Mouse (Mus musculus): ENCODE results near the gene Sipa1l2. TPM values are rescaled to one million over a fixed set of nuclear protein-coding genes. Genes with fewer than 3 reads are reported as not detected.

The Sipa1l2 gene
- polyA plus RNA-seq, 2 experiments: 0.47 to 0.69 TPM

GRCm38 (mm10) chr8:125430796-125431195 lies 138.8 kb downstream of the Sipa1l2 start:
- Histone ChIP-seq H3K9me3 (ENCODE audit: control insufficient read depth, low read length) (no peaks in the 10 kb centered on the region), H3K36me3 (replicated peaks; ENCODE audit: control insufficient read depth, insufficient read depth, low read depth) (no peaks in the 10 kb centered on the region), H3K4me1 (replicated peaks; ENCODE audit: control insufficient read depth in 2 of 2, insufficient read depth in 2 of 2, low read length in 1 of 2) (no peaks in the 10 kb centered on the region), H3K4me3 (ENCODE audit: insufficient read depth in 1 of 2, low read depth in 2 of 2, low read length in 2 of 2) (no peak overlapping the region), H3K9ac (replicated peaks) (no peak overlapping the region), H3K4me2 (ENCODE audit: low read depth) (no peak overlapping the region), H3K27me3 (ENCODE audit: control insufficient read depth, insufficient read depth, low read length) (no peaks in the 10 kb centered on the region), H3K27ac (no peak overlapping the region)
- no peak for DNase-seq (ENCODE audit: low read depth in 3 of 3, low spot score in 3 of 3)
- no peak for TF ChIP-seq EP300 (IDR thresholded peaks at IDR 0.05; ENCODE audit: low read depth)
- no peak for TF ChIP-seq CTCF (IDR thresholded peaks at IDR 0.05; ENCODE audit: low read depth)
- 73% methylated on average over 5 of the region's 5 CpGs for WGBS (ENCODE audit: insufficient replicate concordance)
- no peak for ATAC-seq (ENCODE audit: insufficient read depth)

- DNase-seq (ENCODE audit: low read depth in 3 of 3, low spot score in 3 of 3) (no peak), ATAC-seq (ENCODE audit: insufficient read depth) (no peak)
- no peak overlapping the region for H3K4me3 ChIP-seq (ENCODE audit: insufficient read depth in 1 of 2, low read depth in 2 of 2, low read length in 2 of 2)
- no peak overlapping the region for H3K4me2 ChIP-seq (ENCODE audit: low read depth)
- no peak for TF ChIP-seq CTCF (IDR thresholded peaks at IDR 0.05; ENCODE audit: low read depth)
- TF ChIP-seq EP300 (IDR thresholded peaks at IDR 0.05; ENCODE audit: low read depth): no peak
- H3K4me1 ChIP-seq (replicated peaks; ENCODE audit: control insufficient read depth in 2 of 2, insufficient read depth in 2 of 2, low read length in 1 of 2): no peaks in the 10 kb centered on the region
- H3K9me3 ChIP-seq (ENCODE audit: control insufficient read depth, low read length): no peaks in the 10 kb centered on the region
- no peaks in the 10 kb centered on the region for H3K27me3 ChIP-seq (ENCODE audit: control insufficient read depth, insufficient read depth, low read length)
- H3K36me3 ChIP-seq (replicated peaks; ENCODE audit: control insufficient read depth, insufficient read depth, low read depth): no peaks in the 10 kb centered on the region
- WGBS (ENCODE audit: insufficient replicate concordance): 57% methylated on average over 8 of the region's 8 CpGs
- no peak overlapping the region for H3K9ac ChIP-seq (replicated peaks)
- H3K27ac ChIP-seq: no peak overlapping the region
These were observed 140.5 kb downstream of the Sipa1l2 start for GRCm38 (mm10) chr8:125428979-125429690.

GRCm38 (mm10) chr8:125423861-125424260 lies 145.7 kb downstream of the Sipa1l2 start:
- no peak for DNase-seq (ENCODE audit: low read depth in 3 of 3, low spot score in 3 of 3)
- TF ChIP-seq EP300 (IDR thresholded peaks at IDR 0.05; ENCODE audit: low read depth): no peak
- TF ChIP-seq CTCF (IDR thresholded peaks at IDR 0.05; ENCODE audit: low read depth): no peak
- no peak for ATAC-seq (ENCODE audit: insufficient read depth)
- Histone ChIP-seq H3K36me3 (replicated peaks; ENCODE audit: control insufficient read depth, insufficient read depth, low read depth) (no peaks in the 10 kb centered on the region), H3K4me3 (ENCODE audit: insufficient read depth in 1 of 2, low read depth in 2 of 2, low read length in 2 of 2) (no peak overlapping the region), H3K27me3 (ENCODE audit: control insufficient read depth, insufficient read depth, low read length) (no peaks in the 10 kb centered on the region), H3K4me1 (replicated peaks; ENCODE audit: control insufficient read depth in 2 of 2, insufficient read depth in 2 of 2, low read length in 1 of 2) (no peaks in the 10 kb centered on the region), H3K4me2 (ENCODE audit: low read depth) (no peak overlapping the region), H3K27ac (no peak overlapping the region), H3K9me3 (ENCODE audit: control insufficient read depth, low read length) (no peaks in the 10 kb centered on the region), H3K9ac (replicated peaks) (no peak overlapping the region)
- whole genome bisulfite sequencing (ENCODE audit: insufficient replicate concordance): 55% methylated on average over 10 of the region's 10 CpGs

GRCm38 (mm10) chr8:125419202-125419830 lies 150.3 kb downstream of the Sipa1l2 start:
- Histone ChIP-seq H3K4me1 (replicated peaks; ENCODE audit: control insufficient read depth in 2 of 2, insufficient read depth in 2 of 2, low read length in 1 of 2) (no peaks in the 10 kb centered on the region), H3K9ac (replicated peaks) (no peak overlapping the region), H3K4me2 (ENCODE audit: low read depth) (no peak overlapping the region), H3K36me3 (replicated peaks; ENCODE audit: control insufficient read depth, insufficient read depth, low read depth) (no peaks in the 10 kb centered on the region), H3K27ac (no peak overlapping the region), H3K27me3 (ENCODE audit: control insufficient read depth, insufficient read depth, low read length) (no peaks in the 10 kb centered on the region), H3K9me3 (ENCODE audit: control insufficient read depth, low read length) (no peaks in the 10 kb centered on the region), H3K4me3 (ENCODE audit: insufficient read depth in 1 of 2, low read depth in 2 of 2, low read length in 2 of 2) (no peak overlapping the region)
- TF ChIP-seq EP300 (IDR thresholded peaks at IDR 0.05; ENCODE audit: low read depth) (no peak), CTCF (IDR thresholded peaks at IDR 0.05; ENCODE audit: low read depth) (no peak)
- WGBS (ENCODE audit: insufficient replicate concordance): 76% methylated on average over 14 of the region's 14 CpGs
- ATAC-seq (ENCODE audit: insufficient read depth): no peak
- DNase-seq (ENCODE audit: low read depth in 3 of 3, low spot score in 3 of 3): no peak

GRCm38 (mm10) chr8:125416146-125416545 lies 153.5 kb downstream of the Sipa1l2 start:
- Histone ChIP-seq H3K4me3 (ENCODE audit: insufficient read depth in 1 of 2, low read depth in 2 of 2, low read length in 2 of 2) (no peak overlapping the region), H3K27ac (no peak overlapping the region), H3K36me3 (replicated peaks; ENCODE audit: control insufficient read depth, insufficient read depth, low read depth) (no peaks in the 10 kb centered on the region), H3K4me2 (ENCODE audit: low read depth) (no peak overlapping the region), H3K9ac (replicated peaks) (no peak overlapping the region), H3K4me1 (replicated peaks; ENCODE audit: control insufficient read depth in 2 of 2, insufficient read depth in 2 of 2, low read length in 1 of 2) (no peaks in the 10 kb centered on the region; a peak in 1 of 4 replicates), H3K27me3 (ENCODE audit: control insufficient read depth, insufficient read depth, low read length) (no peaks in the 10 kb centered on the region), H3K9me3 (ENCODE audit: control insufficient read depth, low read length) (no peaks in the 10 kb centered on the region)
- 48% methylated on average over 6 of the region's 6 CpGs for WGBS (ENCODE audit: insufficient replicate concordance)
- ATAC-seq (ENCODE audit: insufficient read depth) (no peak), DNase-seq (ENCODE audit: low read depth in 3 of 3, low spot score in 3 of 3) (no peak)
- TF ChIP-seq EP300 (IDR thresholded peaks at IDR 0.05; ENCODE audit: low read depth) (no peak), CTCF (IDR thresholded peaks at IDR 0.05; ENCODE audit: low read depth) (no peak)
